Mouse (Mus musculus) heart, embryonic 12.5 days (tissue): ENCODE measurements around the gene Sec61b. TPM values are rescaled to one million over a fixed set of nuclear protein-coding genes. Genes with fewer than 3 reads are reported as not detected.

Source experiments
- ATAC-seq: fragments of 200-750 bp; cut with Nextera tagmentation; 2 replicates; pipeline ENCODE4 v1.8.0; 2017; ENCODE audit warnings: moderate TSS enrichment, moderate library complexity; ENCODE audit not compliant: insufficient number of reproducible peaks, low FRiP score
- H3K27ac ChIP-seq: fragments of 300-500 bp; sonication (generic); 2 replicates; pipeline ENCODE4 v1.5.1; 2016; ENCODE audit warnings: mild to moderate bottlenecking, moderate library complexity; ENCODE audit not compliant: poor library complexity, severe bottlenecking
- H3K27me3 ChIP-seq: fragments of 300-500 bp; sonication (generic); replicated peaks from 2 replicates; pipeline ENCODE4 v1.6.1; 2016; ENCODE audit warnings: mild to moderate bottlenecking, moderate library complexity
- H3K36me3 ChIP-seq: fragments of 300-500 bp; sonication (generic); 2 replicates; pipeline ENCODE4 v1.6.1; 2016; ENCODE audit warnings: mild to moderate bottlenecking, moderate library complexity
- H3K4me1 ChIP-seq: fragments of 300-500 bp; sonication (generic); replicated peaks from 2 replicates; pipeline ENCODE4 v1.6.1; 2016; ENCODE audit warnings: mild to moderate bottlenecking
- H3K4me2 ChIP-seq: fragments of 300-500 bp; sonication (generic); 2 replicates; pipeline ENCODE4 v1.6.1; 2016; ENCODE audit warnings: mild to moderate bottlenecking, moderate library complexity
- H3K4me3 ChIP-seq: fragments of 300-500 bp; sonication (generic); 2 replicates; pipeline ENCODE4 v1.5.1; 2016; ENCODE audit warnings: mild to moderate bottlenecking
- H3K9ac ChIP-seq: fragments of 300-500 bp; sonication (generic); 2 replicates; pipeline ENCODE4 v1.6.1; 2016; ENCODE audit warnings: mild to moderate bottlenecking, moderate library complexity
- H3K9me3 ChIP-seq: fragments of 300-500 bp; sonication (generic); replicated peaks from 2 replicates; pipeline ENCODE4 v1.6.1; 2016; ENCODE audit warnings: mild to moderate bottlenecking, moderate library complexity
- WGBS: fragments of 180-500 bp; shearing (Covaris S2); methylation state at CpG from one replicate; pipeline ENCODE4 v1.1.7; 2016; 5-methylcytosine and 5-hydroxymethylcytosine counted together
- polyA plus RNA-seq: library from polyadenylated mRNA; unstranded; fragments of >200 nt; fragmentation: Nextera tagmentation; extraction: Ambion mirVana; gene quantifications from 2 replicates; pipeline ENCODE4 v1.2.1, GENCODE M21; 2016

Gene Sec61b
- polyA plus RNA-seq, result 150 and 168 TPM in 2 replicates

DNA sequence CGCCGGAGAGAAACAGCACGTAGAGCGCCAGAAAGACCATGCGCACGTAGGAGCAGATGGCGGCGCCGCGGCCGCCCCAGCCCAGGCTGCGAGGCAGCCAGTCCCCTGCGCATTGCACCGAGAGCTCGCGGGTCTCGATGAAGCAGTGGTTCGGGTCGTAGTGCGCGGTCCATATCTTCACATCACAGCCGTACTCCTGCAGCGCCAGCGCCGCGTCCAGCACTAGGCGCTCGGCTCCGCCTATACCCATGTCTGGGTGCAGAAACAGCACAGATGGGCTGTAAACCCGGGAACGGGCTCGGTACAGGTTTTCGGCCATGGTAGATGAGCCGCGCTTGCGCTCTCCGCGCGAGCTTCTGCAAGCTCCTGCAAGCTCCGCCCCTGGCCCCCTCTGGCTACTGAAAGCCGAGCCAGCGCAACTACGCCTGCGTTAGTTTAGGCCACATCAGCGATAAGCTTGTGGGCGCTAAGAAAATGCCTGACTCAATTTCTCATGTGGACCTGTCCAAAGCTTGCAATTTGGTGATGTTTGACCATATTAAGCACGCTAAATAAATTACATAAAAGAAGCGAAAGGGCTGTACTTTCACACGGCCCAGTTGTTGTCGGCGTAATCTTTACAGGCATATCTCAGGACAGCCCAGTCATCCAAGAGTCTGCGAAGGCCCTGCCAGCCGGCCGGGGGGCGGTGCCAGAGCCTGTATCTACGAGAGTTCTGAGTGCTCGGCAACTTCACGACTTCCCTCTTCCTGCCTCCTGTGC is at the start of gene Sec61b, which contains the start of gene Alg2:
Sec61b (plus strand) TSS at position 691 of the 762 bp plus-strand sequence.
Alg2 (minus strand) TSS at position 366 of the 762 bp plus-strand sequence.
- Histone ChIP-seq H3K36me3 (peaks cover 64% of the 10 kb centered on the region), H3K27me3 (no peaks in the 10 kb centered on the region), H3K4me2 (peak within 1 kb of the TSS; percentile 88), H3K27ac (peak within 1 kb of the TSS; percentile 94), H3K9me3 (no peaks in the 10 kb centered on the region), H3K4me1 (peaks cover 26% of the 10 kb centered on the region), H3K4me3 (peak within 1 kb of the TSS; percentile 82), H3K9ac (peak within 1 kb of the TSS; percentile 89)
- peak; percentile 96 for ATAC-seq
- under 1% methylated on average over 58 of the region's 58 CpGs for WGBS

DNA sequence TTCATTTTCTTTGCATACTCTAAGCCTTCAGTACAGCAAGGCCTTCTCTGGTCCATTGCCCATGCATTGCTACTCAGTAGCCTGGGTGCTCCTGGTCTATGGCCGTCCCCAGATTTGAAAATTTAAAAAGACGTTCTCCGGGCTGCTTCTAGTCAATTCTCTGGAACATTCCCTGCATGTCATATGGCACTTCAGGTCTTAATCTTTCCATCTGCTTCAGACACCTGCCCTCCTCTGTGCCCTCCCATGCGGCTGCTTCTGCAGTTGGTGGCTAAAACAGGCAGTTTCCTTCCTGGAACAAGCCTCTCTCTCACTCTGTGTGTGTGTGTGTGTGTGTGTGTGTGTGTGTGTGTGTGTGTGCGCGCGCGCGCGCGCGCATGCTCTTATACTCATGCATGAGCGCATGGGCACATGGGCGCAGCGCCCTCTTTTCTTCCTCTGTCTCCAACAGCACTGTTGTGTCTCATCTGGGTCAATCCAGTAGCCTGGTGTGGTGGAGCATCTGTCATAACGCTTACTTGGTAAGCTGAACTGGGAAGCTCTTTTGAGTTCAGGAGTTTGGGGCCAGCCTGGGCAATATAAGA is 49.1 kb upstream of the Sec61b start:
- WGBS, result 92% methylated on average over 16 of the region's 16 CpGs
- no peaks in the 10 kb centered on the region for H3K36me3 ChIP-seq
- H3K4me3 ChIP-seq, result no peak overlapping the region
- no peak overlapping the region for H3K9ac ChIP-seq
- no peaks in the 10 kb centered on the region for H3K27me3 ChIP-seq
- H3K9me3 ChIP-seq, result no peaks in the 10 kb centered on the region
- no peak for ATAC-seq
- H3K4me1 ChIP-seq, result peaks cover 7% of the 10 kb centered on the region; the same call in 1 of the 2 replicates
- H3K4me2 ChIP-seq, result no peak overlapping the region
- no peak overlapping the region for H3K27ac ChIP-seq

DNA sequence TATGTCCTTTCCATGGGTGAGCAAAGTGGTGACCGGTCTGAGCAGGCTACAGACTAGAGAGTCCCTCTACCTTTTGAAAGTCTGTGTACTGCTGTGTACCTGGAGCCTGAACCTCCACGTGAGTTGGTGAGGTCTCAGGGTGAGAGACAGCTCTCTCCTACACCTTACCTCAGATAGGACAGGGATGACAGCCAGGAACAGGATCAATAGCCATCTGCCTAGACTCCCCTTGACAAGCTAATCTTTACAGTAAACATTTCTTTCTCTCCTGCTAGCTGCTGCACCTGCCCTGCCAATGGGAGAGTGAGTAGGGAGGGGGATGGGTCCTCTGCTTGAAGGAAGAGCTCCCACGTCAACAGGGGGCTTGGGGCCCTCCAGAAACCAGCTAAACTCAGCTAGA is 46.9 kb upstream of the Sec61b start:
- Histone ChIP-seq H3K4me1 (peaks cover 7% of the 10 kb centered on the region; the same call in 1 of the 2 replicates), H3K9me3 (no peaks in the 10 kb centered on the region), H3K27me3 (no peaks in the 10 kb centered on the region), H3K27ac (no peak overlapping the region), H3K9ac (no peak overlapping the region), H3K36me3 (no peaks in the 10 kb centered on the region), H3K4me2 (no peak overlapping the region), H3K4me3 (no peak overlapping the region)
- WGBS, result 53% methylated on average over 3 of the region's 3 CpGs
- ATAC-seq, result no peak

DNA sequence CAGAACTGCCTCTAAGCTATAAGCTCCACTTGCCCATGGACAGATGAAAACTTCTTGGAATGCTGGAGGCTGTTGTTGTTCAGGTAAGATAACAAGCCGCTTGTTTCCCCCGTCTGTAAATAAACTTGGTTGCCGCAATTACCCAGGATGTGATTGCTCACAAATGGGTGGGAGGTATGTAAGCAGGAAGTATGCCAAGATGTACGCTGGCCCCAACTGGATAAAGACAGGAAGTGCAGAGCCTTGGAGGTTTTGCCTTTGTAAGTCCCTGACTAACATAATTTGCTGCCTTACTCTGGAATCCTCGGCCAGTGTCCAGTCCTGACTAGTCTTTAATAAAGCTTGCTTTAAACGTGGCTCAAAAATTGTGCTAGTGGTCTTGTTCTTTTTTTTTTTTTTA is 43.9 kb upstream of the Sec61b start:
- Histone ChIP-seq H3K36me3 (no peaks in the 10 kb centered on the region), H3K9me3 (no peaks in the 10 kb centered on the region), H3K4me3 (no peak overlapping the region), H3K27me3 (no peaks in the 10 kb centered on the region), H3K27ac (no peak overlapping the region), H3K4me2 (no peak overlapping the region), H3K9ac (no peak overlapping the region), H3K4me1 (no peaks in the 10 kb centered on the region)
- no peak for ATAC-seq
- WGBS, result 47% methylated on average over 6 of the region's 6 CpGs

DNA sequence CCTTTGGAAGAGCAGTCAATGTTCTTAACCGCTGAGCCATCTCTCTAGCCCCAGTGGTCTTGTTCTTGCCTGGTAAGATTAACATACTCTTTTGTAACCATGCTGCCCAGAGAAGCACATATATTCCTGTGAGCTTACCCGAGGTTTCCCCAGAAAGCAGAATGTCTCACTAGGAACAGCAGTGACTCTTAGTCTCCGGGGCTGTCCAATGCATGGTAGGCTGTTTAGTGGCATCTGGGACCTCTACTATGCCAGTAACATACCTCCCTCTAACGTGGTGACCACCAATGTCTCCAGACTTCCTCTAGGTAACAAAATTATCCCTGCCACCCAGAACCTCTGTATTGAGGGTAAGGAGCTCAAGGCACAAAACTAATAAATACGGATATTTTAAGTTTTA is 43.4 kb upstream of the Sec61b start:
- Histone ChIP-seq H3K27ac (no peak overlapping the region), H3K4me1 (no peaks in the 10 kb centered on the region), H3K4me3 (no peak overlapping the region), H3K9ac (no peak overlapping the region), H3K27me3 (no peaks in the 10 kb centered on the region), H3K4me2 (no peak overlapping the region), H3K36me3 (no peaks in the 10 kb centered on the region), H3K9me3 (no peaks in the 10 kb centered on the region)
- WGBS, result 87% methylated on average over 5 of the region's 5 CpGs
- no peak for ATAC-seq

DNA sequence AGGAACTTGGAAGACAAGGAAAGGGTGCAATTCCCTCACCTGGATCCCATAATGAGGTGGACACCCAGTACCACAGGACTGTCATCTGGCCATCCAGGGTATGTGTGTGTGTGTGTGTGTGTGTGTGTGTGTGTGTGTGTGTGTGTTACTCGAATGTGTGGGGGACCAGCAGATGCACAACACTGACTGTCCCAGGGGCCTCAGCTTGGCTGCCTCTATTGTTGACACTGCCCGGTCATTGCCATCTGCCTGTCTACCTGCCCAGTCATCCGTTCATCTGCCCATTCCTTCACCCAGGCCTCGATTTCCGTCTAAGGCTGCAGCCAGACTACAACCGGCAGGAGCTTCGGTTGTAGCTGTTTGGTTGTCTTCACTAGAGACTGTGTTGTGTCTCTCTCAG is 41.7 kb upstream of the Sec61b start:
- no peak for ATAC-seq
- WGBS, result 84% methylated on average over 6 of the region's 7 CpGs
- H3K27ac ChIP-seq, result no peak overlapping the region

DNA sequence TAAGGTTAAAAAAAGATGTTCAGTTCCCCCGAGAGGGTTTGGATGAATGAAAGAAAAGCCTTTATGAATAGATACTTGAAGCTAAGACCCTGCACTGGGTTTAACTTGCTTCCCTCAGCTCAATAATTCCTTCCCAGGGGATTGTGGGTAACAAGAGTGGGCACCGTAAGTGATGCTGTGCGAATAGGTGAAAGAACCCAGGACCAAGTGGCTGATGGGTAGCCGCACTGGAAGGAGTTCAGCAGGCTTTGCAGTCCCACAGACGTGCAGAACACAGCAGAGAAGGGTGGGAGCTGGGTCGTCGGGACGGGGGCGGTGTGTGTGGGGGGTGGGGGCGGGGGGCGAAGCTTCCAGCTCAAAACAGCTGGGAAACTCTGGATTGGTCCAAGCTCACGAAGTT is 39.3 kb upstream of the Sec61b start:
- Histone ChIP-seq H3K4me3 (no peak overlapping the region), H3K4me2 (no peak overlapping the region), H3K36me3 (no peaks in the 10 kb centered on the region), H3K9ac (no peak overlapping the region), H3K27ac (no peak overlapping the region), H3K4me1 (peaks cover 5% of the 10 kb centered on the region; the same call in 1 of the 2 replicates), H3K27me3 (no peaks in the 10 kb centered on the region; the same call in 1 of the 2 replicates), H3K9me3 (no peaks in the 10 kb centered on the region)
- 73% methylated on average over 12 of the region's 12 CpGs for WGBS
- ATAC-seq, result no peak

More for the DNA sequence above, 41.7 kb upstream of the Sec61b start:
- Histone ChIP-seq H3K9ac (no peak overlapping the region), H3K4me2 (no peak overlapping the region), H3K4me3 (no peak overlapping the region), H3K4me1 (peaks cover 5% of the 10 kb centered on the region; the same call in 1 of the 2 replicates), H3K27me3 (no peaks in the 10 kb centered on the region; the same call in 1 of the 2 replicates), H3K36me3 (no peaks in the 10 kb centered on the region), H3K9me3 (no peaks in the 10 kb centered on the region)

DNA sequence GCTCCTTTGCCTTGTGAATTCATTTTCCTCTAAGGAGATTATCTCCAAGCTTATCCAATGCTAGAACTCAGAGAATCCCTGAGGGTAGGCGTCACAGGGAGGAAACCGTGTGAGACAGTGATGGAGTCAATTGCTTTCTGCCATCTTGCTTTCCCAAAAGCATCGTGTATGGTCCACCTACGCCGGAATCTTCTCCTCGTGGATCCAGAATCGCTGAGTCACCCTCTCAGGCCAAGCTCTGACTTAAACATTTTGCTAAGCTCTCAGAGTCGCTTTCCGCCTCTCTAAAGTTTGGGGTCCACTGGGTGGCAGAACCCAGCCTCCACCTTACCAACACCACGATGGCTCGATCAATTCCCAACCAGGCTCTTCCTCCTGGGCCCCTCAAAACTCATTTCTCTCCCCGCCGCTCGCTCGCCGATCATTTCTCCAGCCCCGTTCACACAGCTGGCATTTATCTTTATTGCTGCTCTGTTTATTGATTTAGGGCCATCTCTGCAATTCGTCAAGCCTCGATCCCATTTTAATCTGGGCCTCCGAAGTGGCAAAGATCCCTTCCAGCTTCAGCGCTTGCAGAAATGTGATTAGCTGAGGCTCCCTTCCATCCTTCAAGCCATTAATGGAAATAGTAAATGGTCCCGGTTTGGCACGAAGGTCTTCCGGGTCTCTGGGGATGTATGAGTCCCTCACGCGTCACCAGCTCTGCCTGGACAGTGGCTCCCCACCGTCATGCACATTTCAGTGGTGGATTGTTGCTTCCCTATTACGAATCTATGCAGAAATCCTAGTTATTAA is 38.7 kb upstream of the Sec61b start:
- Histone ChIP-seq H3K27ac (no peak overlapping the region), H3K9ac (no peak overlapping the region), H3K36me3 (no peaks in the 10 kb centered on the region), H3K4me1 (peaks cover 5% of the 10 kb centered on the region; the same call in 1 of the 2 replicates), H3K27me3 (no peaks in the 10 kb centered on the region; the same call in 1 of the 2 replicates), H3K4me3 (no peak overlapping the region), H3K4me2 (0 out of 2 replicates have a peak overlapping the region, but pooled peaks have one; percentile 9), H3K9me3 (no peaks in the 10 kb centered on the region)
- WGBS, result 55% methylated on average over 28 of the region's 28 CpGs
- no peak for ATAC-seq

DNA sequence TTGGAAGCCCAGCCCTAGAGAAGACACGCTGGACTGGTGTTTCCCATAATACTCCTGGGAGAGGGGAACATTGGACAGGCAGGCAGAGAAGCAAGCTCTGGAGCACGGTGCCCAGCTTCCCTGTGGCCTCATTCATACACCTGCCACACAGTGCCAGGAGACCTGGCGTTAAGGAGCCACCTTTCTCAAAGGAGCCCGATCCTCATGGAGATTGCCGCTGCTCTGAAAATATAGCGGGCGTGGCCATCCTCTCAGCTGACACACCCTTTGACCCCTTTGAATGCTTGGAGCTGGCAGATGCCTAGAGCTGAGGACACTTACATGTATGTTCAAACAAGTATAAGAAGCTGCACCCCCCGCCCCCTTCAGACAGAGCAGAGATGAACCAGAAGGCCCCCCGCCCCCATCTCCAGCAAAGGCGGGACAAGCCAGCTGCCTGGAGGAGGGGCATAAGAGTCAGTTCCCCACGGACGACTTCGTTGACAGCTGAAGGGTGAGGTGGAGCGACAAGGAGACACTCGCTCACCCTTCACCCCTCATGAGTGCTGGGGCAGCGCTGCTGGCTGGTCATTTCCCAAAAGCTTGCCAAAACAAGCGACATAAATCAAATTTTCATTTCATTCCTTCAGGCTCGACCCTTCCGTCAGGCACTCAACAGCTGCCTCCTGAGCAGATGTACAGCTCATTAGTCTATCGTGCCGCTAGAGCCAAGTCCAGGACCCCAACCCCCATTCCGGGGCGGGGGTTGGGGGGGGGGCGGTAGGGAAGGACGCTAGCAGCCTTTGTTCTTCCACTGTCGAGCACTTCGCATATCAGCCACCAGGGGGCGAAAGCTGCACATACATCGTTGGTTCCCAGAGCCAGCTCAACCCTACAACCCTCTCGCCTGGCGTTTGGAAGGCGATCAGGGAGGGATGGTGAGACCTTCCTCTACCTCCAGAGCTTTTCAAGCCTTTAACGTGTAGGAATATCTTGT is 36.8 kb upstream of the Sec61b start:
- Histone ChIP-seq H3K4me3 (peak overlapping the region; percentile 55), H3K27me3 (no peaks in the 10 kb centered on the region; the same call in 1 of the 2 replicates), H3K36me3 (no peaks in the 10 kb centered on the region), H3K9me3 (no peaks in the 10 kb centered on the region), H3K27ac (peak overlapping the region; percentile 46), H3K4me2 (peak overlapping the region; percentile 89), H3K9ac (peak overlapping the region; percentile 72), H3K4me1 (peaks cover 5% of the 10 kb centered on the region; the same call in 1 of the 2 replicates)
- WGBS, result 2% methylated on average over 33 of the region's 33 CpGs
- ATAC-seq, result peak; percentile 80

DNA sequence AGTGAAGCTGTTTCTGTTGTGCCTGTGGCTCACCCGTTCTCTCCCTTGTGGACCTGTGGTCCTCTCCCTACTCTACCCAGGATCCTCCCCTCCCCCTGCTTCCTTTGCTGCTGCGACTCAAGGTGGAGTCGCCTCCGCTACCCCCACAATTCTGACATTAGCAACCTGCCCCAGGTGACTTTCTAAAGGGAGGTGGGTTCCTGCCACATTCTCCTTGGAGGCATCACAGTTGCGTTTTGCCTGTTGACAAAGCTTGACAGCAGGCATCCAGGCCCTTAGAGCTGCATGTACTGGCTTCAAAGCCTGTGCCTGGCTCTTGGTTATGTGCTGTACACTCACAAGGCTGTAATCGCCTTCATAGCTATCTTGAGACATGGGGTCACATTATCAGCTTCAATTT is 35.5 kb upstream of the Sec61b start:
- peaks cover 5% of the 10 kb centered on the region; the same call in 1 of the 2 replicates for H3K4me1 ChIP-seq
- no peaks in the 10 kb centered on the region; the same call in none of the 2 replicates for H3K27me3 ChIP-seq
- WGBS, result 73% methylated on average over 6 of the region's 6 CpGs

More for the DNA sequence above, 35.5 kb upstream of the Sec61b start:
- Histone ChIP-seq H3K36me3 (no peaks in the 10 kb centered on the region), H3K27ac (no peak overlapping the region), H3K4me2 (no peak overlapping the region), H3K9ac (no peak overlapping the region), H3K9me3 (no peaks in the 10 kb centered on the region), H3K4me3 (no peak overlapping the region)
- no peak for ATAC-seq
